Mouse (Mus musculus): ENCODE results near the gene Lmo2.

- TF ChIP-seq POLR2A (IDR thresholded peaks at IDR 0.05; ENCODE audit: insufficient read depth, low read depth, low read length) (no peak), CTCF (IDR thresholded peaks at IDR 0.05) (no peak), EP300 (IDR thresholded peaks at IDR 0.05; ENCODE audit: insufficient read depth, low read depth, low read length) (no peak)
Observed at GRCm38 (mm10) chr2:103944859-103945258, 12.9 kb upstream of the Lmo2 start.

Data from heart, adult 2 months (tissue).